Mouse (Mus musculus): ENCODE results near the gene Naa10. TPM values are rescaled to one million over a fixed set of nuclear protein-coding genes. Genes with fewer than 3 reads are reported as not detected.
A peak's percentile ranks its signal among the peaks of the same experiment; 100 is the strongest.

Naa10 gene
- polyA plus RNA-seq, 2 experiments, result 73.0 to 81.3 TPM

GRCm38 (mm10) chrX:73921285-73921822 lies 390 bp downstream of the Naa10 start:
- H3K4me3 ChIP-seq (ENCODE audit: insufficient read depth in 1 of 2, low read depth in 2 of 2, low read length in 2 of 2), result peak overlapping the region; percentile 73 to 79
- peaks cover 0 to 3% of the 10 kb centered on the region in 2 experiments; a peak in 1 of 4 replicates for H3K4me1 ChIP-seq (replicated peaks; ENCODE audit: control insufficient read depth in 2 of 2, insufficient read depth in 2 of 2, low read length in 1 of 2)
- peak overlapping the region; percentile 77 for H3K9ac ChIP-seq (replicated peaks)
- DNase-seq (ENCODE audit: low read depth in 3 of 3, low spot score in 3 of 3) (no peak), ATAC-seq (ENCODE audit: insufficient read depth) (peak; percentile 12; the same call in 1 of the 2 replicates)
- H3K9me3 ChIP-seq (ENCODE audit: control insufficient read depth, low read length), result no peaks in the 10 kb centered on the region
- no peak for TF ChIP-seq EP300 (IDR thresholded peaks at IDR 0.05; ENCODE audit: low read depth)
- no peak for TF ChIP-seq CTCF (IDR thresholded peaks at IDR 0.05; ENCODE audit: low read depth)
- peak overlapping the region; percentile 77 for H3K4me2 ChIP-seq (ENCODE audit: low read depth)
- H3K27me3 ChIP-seq (ENCODE audit: control insufficient read depth, insufficient read depth, low read length), result no peaks in the 10 kb centered on the region
- H3K36me3 ChIP-seq (replicated peaks; ENCODE audit: control insufficient read depth, insufficient read depth, low read depth), result no peaks in the 10 kb centered on the region; the same call in 1 of the 2 replicates
- peak overlapping the region; percentile 41 for H3K27ac ChIP-seq
- WGBS (ENCODE audit: insufficient replicate concordance), result 9% methylated on average over 34 of the region's 34 CpGs

GRCm38 (mm10) chrX:73918631-73919030 lies 3.1 kb downstream of the Naa10 start:
- H3K9me3 ChIP-seq (ENCODE audit: control insufficient read depth, low read length), result no peaks in the 10 kb centered on the region
- no peak for ATAC-seq (ENCODE audit: insufficient read depth)
- no peak for DNase-seq (ENCODE audit: low read depth in 3 of 3, low spot score in 3 of 3)
- no peak overlapping the region for H3K4me2 ChIP-seq (ENCODE audit: low read depth)
- no peak overlapping the region for H3K27ac ChIP-seq
- H3K4me3 ChIP-seq (ENCODE audit: insufficient read depth in 1 of 2, low read depth in 2 of 2, low read length in 2 of 2), result no peak overlapping the region
- H3K27me3 ChIP-seq (ENCODE audit: control insufficient read depth, insufficient read depth, low read length), result no peaks in the 10 kb centered on the region
- H3K4me1 ChIP-seq (replicated peaks; ENCODE audit: control insufficient read depth in 2 of 2, insufficient read depth in 2 of 2, low read length in 1 of 2), result peaks cover 2 to 15% of the 10 kb centered on the region in 2 experiments; a peak in 2 of 4 replicates
- H3K36me3 ChIP-seq (replicated peaks; ENCODE audit: control insufficient read depth, insufficient read depth, low read depth), result no peaks in the 10 kb centered on the region; the same call in 1 of the 2 replicates
- 65% methylated on average over 5 of the region's 5 CpGs for WGBS (ENCODE audit: insufficient replicate concordance)
- TF ChIP-seq EP300 (IDR thresholded peaks at IDR 0.05; ENCODE audit: low read depth) (no peak), CTCF (IDR thresholded peaks at IDR 0.05; ENCODE audit: low read depth) (no peak)
- H3K9ac ChIP-seq (replicated peaks), result no peak overlapping the region

- Histone ChIP-seq H3K9ac (replicated peaks) (no peak overlapping the region), H3K4me2 (ENCODE audit: low read depth) (no peak overlapping the region), H3K27me3 (ENCODE audit: control insufficient read depth, insufficient read depth, low read length) (no peaks in the 10 kb centered on the region), H3K9me3 (ENCODE audit: control insufficient read depth, low read length) (no peaks in the 10 kb centered on the region), H3K4me1 (replicated peaks; ENCODE audit: control insufficient read depth in 2 of 2, insufficient read depth in 2 of 2, low read length in 1 of 2) (peaks cover 2 to 15% of the 10 kb centered on the region in 2 experiments; a peak in 2 of 4 replicates), H3K4me3 (ENCODE audit: insufficient read depth in 1 of 2, low read depth in 2 of 2, low read length in 2 of 2) (no peak overlapping the region), H3K36me3 (replicated peaks; ENCODE audit: control insufficient read depth, insufficient read depth, low read depth) (no peaks in the 10 kb centered on the region; the same call in 1 of the 2 replicates), H3K27ac (no peak overlapping the region)
- TF ChIP-seq EP300 (IDR thresholded peaks at IDR 0.05; ENCODE audit: low read depth) (no peak), CTCF (IDR thresholded peaks at IDR 0.05; ENCODE audit: low read depth) (no peak)
- DNase-seq (ENCODE audit: low read depth in 3 of 3, low spot score in 3 of 3) (no peak), ATAC-seq (ENCODE audit: insufficient read depth) (no peak)
- 67% methylated on average over 8 of the region's 8 CpGs for WGBS (ENCODE audit: insufficient replicate concordance)
These were observed 4.8 kb downstream of the Naa10 start for GRCm38 (mm10) chrX:73916945-73917344.

- Histone ChIP-seq H3K4me3 (ENCODE audit: insufficient read depth in 1 of 2, low read depth in 2 of 2, low read length in 2 of 2) (peak overlapping the region; percentile 48 to 51), H3K4me1 (replicated peaks; ENCODE audit: control insufficient read depth in 2 of 2, insufficient read depth in 2 of 2, low read length in 1 of 2) (peaks cover 2 to 25% of the 10 kb centered on the region in 2 experiments; a peak in 3 of 4 replicates), H3K4me2 (ENCODE audit: low read depth) (peak overlapping the region; percentile 76), H3K36me3 (replicated peaks; ENCODE audit: control insufficient read depth, insufficient read depth, low read depth) (no peaks in the 10 kb centered on the region; the same call in 1 of the 2 replicates), H3K9me3 (ENCODE audit: control insufficient read depth, low read length) (no peaks in the 10 kb centered on the region), H3K9ac (replicated peaks) (peak overlapping the region; percentile 31), H3K27ac (peak overlapping the region; percentile 72), H3K27me3 (ENCODE audit: control insufficient read depth, insufficient read depth, low read length) (no peaks in the 10 kb centered on the region)
- peak; percentile 79 for TF ChIP-seq CTCF (IDR thresholded peaks at IDR 0.05; ENCODE audit: low read depth)
- no peak for TF ChIP-seq EP300 (IDR thresholded peaks at IDR 0.05; ENCODE audit: low read depth)
- 22% methylated on average over 31 of the region's 31 CpGs for WGBS (ENCODE audit: insufficient replicate concordance)
- ATAC-seq (ENCODE audit: insufficient read depth) (peak; percentile 95), DNase-seq (ENCODE audit: low read depth in 3 of 3, low spot score in 3 of 3) (peak; percentile 92 to 93 (median 93))
These were observed 6.7 kb downstream of the Naa10 start for GRCm38 (mm10) chrX:73914827-73915703.

- H3K4me3 ChIP-seq (ENCODE audit: insufficient read depth in 1 of 2, low read depth in 2 of 2, low read length in 2 of 2), result no peak overlapping the region; a peak in 1 of 4 replicates
These were observed 10.2 kb downstream of the Naa10 start for GRCm38 (mm10) chrX:73911588-73911987.

More at GRCm38 (mm10) chrX:73911588-73911987, 10.2 kb downstream of the Naa10 start:
- H3K9ac ChIP-seq (replicated peaks), result no peak overlapping the region; the same call in 1 of the 2 replicates
- peaks cover 2 to 32% of the 10 kb centered on the region in 2 experiments; a peak in 3 of 4 replicates for H3K4me1 ChIP-seq (replicated peaks; ENCODE audit: control insufficient read depth in 2 of 2, insufficient read depth in 2 of 2, low read length in 1 of 2)
- ATAC-seq (ENCODE audit: insufficient read depth) (no peak), DNase-seq (ENCODE audit: low read depth in 3 of 3, low spot score in 3 of 3) (no peak)
- peak overlapping the region; percentile 69 for H3K4me2 ChIP-seq (ENCODE audit: low read depth)
- H3K27me3 ChIP-seq (ENCODE audit: control insufficient read depth, insufficient read depth, low read length), result no peaks in the 10 kb centered on the region
- H3K36me3 ChIP-seq (replicated peaks; ENCODE audit: control insufficient read depth, insufficient read depth, low read depth), result no peaks in the 10 kb centered on the region
- TF ChIP-seq EP300 (IDR thresholded peaks at IDR 0.05; ENCODE audit: low read depth), result no peak
- TF ChIP-seq CTCF (IDR thresholded peaks at IDR 0.05; ENCODE audit: low read depth), result no peak
- WGBS (ENCODE audit: insufficient replicate concordance), result 28% methylated on average over 2 of the region's 2 CpGs
- H3K27ac ChIP-seq, result no peak overlapping the region
- no peaks in the 10 kb centered on the region for H3K9me3 ChIP-seq (ENCODE audit: control insufficient read depth, low read length)

All from liver, embryonic 14.5 days (tissue).